Mouse (Mus musculus) kidney, adult 2 months (tissue): ENCODE results near the gene Ttll11. TPM values are rescaled to one million over a fixed set of nuclear protein-coding genes. Genes with fewer than 3 reads are reported as not detected.
A peak's percentile ranks its signal among the peaks of the same experiment; 100 is the strongest.

ENCODE experiments used
- DNase-seq: peaks from one replicate; pipeline ENCODE4 v3.0.0; 2021
- H3K27ac ChIP-seq: fragments of 200-500 bp; 2 replicates; pipeline ENCODE4 v1.5.1; 2012; ENCODE audit warnings: low read depth, low read length, control low read depth, inconsistent platforms; ENCODE audit not compliant: insufficient read depth
- H3K27me3 ChIP-seq: fragments of 200-500 bp; replicated peaks from 2 replicates; pipeline ENCODE4 v1.6.1; 2012; ENCODE audit warnings: mild to moderate bottlenecking, moderate library complexity, low read length, inconsistent platforms; ENCODE audit not compliant: control insufficient read depth, insufficient read depth
- H3K36me3 ChIP-seq: fragments of 200-500 bp; 2 replicates; pipeline ENCODE4 v1.6.1; 2012; ENCODE audit warnings: mild to moderate bottlenecking, moderate library complexity, low read length, inconsistent platforms; ENCODE audit not compliant: control insufficient read depth, insufficient read depth
- H3K4me1 ChIP-seq: fragments of 200-500 bp; 2 replicates; pipeline ENCODE4 v1.6.1; 2011; ENCODE audit warnings: low read length; ENCODE audit not compliant: control insufficient read depth, insufficient read depth
- H3K4me3 ChIP-seq: fragments of 200-500 bp; 2 replicates; pipeline ENCODE4 v1.5.1; 2011; ENCODE audit warnings: mild to moderate bottlenecking, low read depth, low read length, control low read depth; ENCODE audit not compliant: insufficient read depth
- CTCF ChIP-seq: fragments of 200-500 bp; conservative IDR thresholded peaks from 2 replicates; pipeline ENCODE4 v1.5.1; 2011; ENCODE audit warnings: low read depth, mild to moderate bottlenecking, control low read depth, low read length, moderate library complexity, mixed read lengths; ENCODE audit not compliant: insufficient read depth, insufficient read length
- POLR2A ChIP-seq: fragments of 200-500 bp; IDR thresholded peaks from one replicate; pipeline ENCODE4 v1.6.1; 2011; ENCODE audit warnings: low read depth, low read length, control low read depth
- WGBS: fragments of 180-500 bp; shearing (Covaris S2); methylation state at CpG from one replicate; pipeline ENCODE4 v1.1.7; 2018; 5-methylcytosine and 5-hydroxymethylcytosine counted together
- polyA plus RNA-seq: library from polyadenylated mRNA; depleted of rRNA; stranded (reverse); fragments of >200 nt; gene quantifications from 2 replicates; pipeline ENCODE4 v1.2.3, GENCODE M21; 2012

Gene Ttll11
- polyA plus RNA-seq, 1 experiment = 0.41 TPM

GRCm38 (mm10) chr2:35992259-35992658 lies 12.5 kb upstream of the Ttll11 start:
- no peaks in the 10 kb centered on the region for H3K27me3 ChIP-seq
- TF ChIP-seq CTCF (no peak), POLR2A (no peak)
- WGBS = 89% methylated on average over 3 of the region's 3 CpGs
- H3K36me3 ChIP-seq = no peaks in the 10 kb centered on the region
- H3K4me1 ChIP-seq = no peaks in the 10 kb centered on the region
- no peak overlapping the region for H3K27ac ChIP-seq
- DNase-seq = no peak
- no peak overlapping the region for H3K4me3 ChIP-seq

GRCm38 (mm10) chr2:35983869-35984268 lies 4.2 kb upstream of the Ttll11 start:
- H3K27ac ChIP-seq = no peak overlapping the region
- peak; percentile 76 for DNase-seq
- WGBS = 6% methylated on average over 7 of the region's 7 CpGs
- H3K36me3 ChIP-seq = no peaks in the 10 kb centered on the region
- TF ChIP-seq CTCF = peak; percentile 76
- TF ChIP-seq POLR2A = no peak
- H3K27me3 ChIP-seq = no peaks in the 10 kb centered on the region
- no peaks in the 10 kb centered on the region for H3K4me1 ChIP-seq
- H3K4me3 ChIP-seq = no peak overlapping the region

- no peak overlapping the region for H3K4me3 ChIP-seq
- WGBS = 74% methylated on average over 3 of the region's 3 CpGs
- H3K4me1 ChIP-seq = peaks cover 6% of the 10 kb centered on the region; the same call in 1 of the 2 replicates
- TF ChIP-seq CTCF = no peak
- no peak for TF ChIP-seq POLR2A
- H3K36me3 ChIP-seq = no peaks in the 10 kb centered on the region
- no peak for DNase-seq
- no peak overlapping the region for H3K27ac ChIP-seq
- H3K27me3 ChIP-seq = no peaks in the 10 kb centered on the region
Measured at GRCm38 (mm10) chr2:35981872-35982271, 2.2 kb upstream of the Ttll11 start.

DNA sequence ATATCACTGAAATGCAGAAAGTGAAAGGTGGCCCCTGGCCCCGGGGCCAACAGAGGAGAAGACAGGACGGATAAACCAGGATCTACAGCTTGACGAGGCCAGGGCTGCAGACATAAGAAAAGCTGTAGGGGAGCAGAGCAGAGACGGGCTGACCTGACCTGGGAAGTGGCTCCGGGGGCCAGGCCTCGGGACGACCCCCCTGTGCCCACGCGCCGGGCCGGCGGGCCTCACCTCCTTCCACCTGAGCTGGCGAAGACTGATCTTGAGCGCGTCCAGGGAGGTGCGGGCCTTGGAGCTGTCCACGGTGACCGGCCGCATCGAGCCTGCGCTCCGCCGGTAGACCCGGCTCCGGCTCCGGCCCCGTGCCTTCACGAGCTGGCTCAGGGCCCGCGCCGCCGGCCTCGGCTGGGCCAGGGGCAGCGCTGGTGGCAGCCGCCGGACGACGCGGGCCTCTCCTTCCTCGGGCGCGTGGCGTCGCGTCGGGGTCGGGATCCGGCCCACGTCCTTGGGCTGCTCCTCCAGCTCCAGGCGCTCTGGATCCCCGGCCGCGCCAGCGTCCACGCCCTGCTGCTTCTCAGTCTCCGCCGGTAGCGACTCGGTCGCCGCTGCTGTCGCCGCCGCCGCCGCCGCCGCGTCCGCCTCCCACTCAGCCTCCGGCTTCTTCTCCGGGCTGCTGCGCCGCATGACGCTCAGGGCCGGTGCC lies 621 bp downstream of the Ttll11 start:
- Histone ChIP-seq H3K27me3 (no peaks in the 10 kb centered on the region), H3K4me3 (peak overlapping the region; percentile 67), H3K4me1 (peaks cover 6% of the 10 kb centered on the region; the same call in 1 of the 2 replicates), H3K36me3 (no peaks in the 10 kb centered on the region), H3K27ac (peak overlapping the region; percentile 64)
- WGBS = 1% methylated on average over 76 of the region's 76 CpGs
- DNase-seq = peak; percentile 56
- no peak for TF ChIP-seq CTCF
- TF ChIP-seq POLR2A = no peak

GRCm38 (mm10) chr2:35978276-35978933 lies 1.3 kb downstream of the Ttll11 start:
- WGBS = 7% methylated on average over 15 of the region's 15 CpGs

DNA sequence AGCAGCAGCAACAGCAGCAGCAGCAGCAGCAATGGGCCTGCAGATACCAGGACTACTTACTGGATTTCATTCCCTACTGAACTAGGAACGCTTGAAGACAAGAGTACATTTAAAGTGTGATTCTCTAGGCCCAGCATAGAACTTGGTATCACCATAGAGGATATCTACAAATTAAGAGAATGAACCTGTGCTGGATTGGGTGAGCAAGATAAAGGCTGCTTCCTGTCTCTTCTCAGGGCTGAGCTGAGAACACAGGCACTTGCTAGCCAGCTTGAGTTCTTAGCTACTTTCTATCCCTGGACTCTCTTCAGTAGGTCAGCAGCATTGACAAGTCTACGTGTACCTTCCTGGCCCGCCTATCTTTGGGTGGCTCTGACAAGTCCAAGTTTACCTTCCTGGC lies 2.0 kb downstream of the Ttll11 start:
- Histone ChIP-seq H3K36me3 (no peaks in the 10 kb centered on the region), H3K27me3 (no peaks in the 10 kb centered on the region), H3K4me3 (no peak overlapping the region), H3K4me1 (peaks cover 6% of the 10 kb centered on the region; the same call in 1 of the 2 replicates), H3K27ac (no peak overlapping the region)
- TF ChIP-seq CTCF = no peak
- TF ChIP-seq POLR2A = no peak
- DNase-seq = no peak
- WGBS = 86% methylated on average over 3 of the region's 3 CpGs

More at GRCm38 (mm10) chr2:35978276-35978933, 1.3 kb downstream of the Ttll11 start:
- peak; percentile 64 for DNase-seq
- no peaks in the 10 kb centered on the region for H3K36me3 ChIP-seq
- TF ChIP-seq POLR2A (no peak), CTCF (no peak)
- H3K4me1 ChIP-seq = peaks cover 6% of the 10 kb centered on the region; the same call in 1 of the 2 replicates
- peak overlapping the region; percentile 67 for H3K4me3 ChIP-seq
- peak overlapping the region; percentile 64 for H3K27ac ChIP-seq
- H3K27me3 ChIP-seq = no peaks in the 10 kb centered on the region
